Mouse (Mus musculus) ovary, postnatal 36 days (tissue): ENCODE data around the gene Uhmk1.
"Not testable (repeated sequence)": the region's sequence is repeated elsewhere in the genome, so short reads cannot be mapped to it uniquely, and the experiment has no call there.

Experiments
- DNase-seq: peaks from one replicate; pipeline ENCODE4 v3.0.0; 2022; ENCODE audit warnings: low spot score, mixed read lengths

Uhmk1 gene

GRCm38 (mm10) chr1:170214757-170215522 lies at the start of gene Uhmk1:
TSS of gene Uhmk1 (minus strand) at chr1:170215397.
- DNase-seq = peak; percentile 87

DNA sequence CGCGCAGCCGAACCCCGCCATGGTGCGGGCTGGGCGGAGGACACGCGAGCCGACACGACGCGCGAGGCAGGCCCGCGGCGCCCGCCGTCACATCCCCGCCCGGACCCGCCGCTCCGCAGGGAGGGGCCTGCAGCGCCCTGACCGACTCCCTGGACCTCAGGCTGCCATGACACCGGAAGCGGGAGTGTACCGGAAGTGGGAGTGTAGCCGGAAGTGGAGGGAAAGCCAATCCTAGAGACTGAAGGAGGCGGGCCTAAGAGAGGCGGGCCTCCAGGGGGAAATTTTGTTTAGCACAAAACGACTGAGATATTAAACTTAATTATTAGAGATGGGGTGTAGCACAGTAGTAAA lies 40.3 kb upstream of the Uhmk1 start:
- DNase-seq = peak; percentile 79

DNA sequence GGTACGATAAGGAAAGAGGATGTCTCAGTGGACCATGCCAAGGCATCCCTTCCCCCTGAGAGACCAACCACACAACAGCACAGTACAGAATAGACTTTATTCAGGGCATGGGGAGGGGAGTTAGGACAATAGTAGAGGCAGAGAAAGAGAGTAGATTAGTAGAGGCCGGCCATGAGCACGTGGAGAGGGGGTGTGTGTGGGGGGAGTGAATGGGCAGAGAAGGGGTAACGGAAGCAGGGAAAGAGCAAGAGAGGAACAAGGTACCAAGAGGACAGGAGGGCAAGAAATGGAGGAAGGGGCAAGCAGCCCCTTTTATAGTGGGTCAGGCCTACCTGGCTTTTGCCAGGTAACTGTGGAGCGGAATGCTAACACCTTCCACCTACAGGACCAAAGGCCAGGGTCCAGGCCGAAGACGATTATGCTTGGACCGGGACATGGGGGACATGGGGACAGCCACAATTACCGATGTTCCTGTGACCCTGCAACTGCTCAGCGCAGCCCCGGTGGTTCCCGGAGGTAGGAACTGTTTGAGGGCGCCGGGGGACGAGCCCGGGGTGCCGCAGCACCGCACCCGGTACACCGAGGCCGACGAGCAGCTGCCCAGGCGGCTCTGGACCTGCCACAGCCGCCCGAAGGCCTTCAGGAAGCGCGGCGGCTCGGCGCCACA lies 39.8 kb upstream of the Uhmk1 start:
- DNase-seq = no peak

DNA sequence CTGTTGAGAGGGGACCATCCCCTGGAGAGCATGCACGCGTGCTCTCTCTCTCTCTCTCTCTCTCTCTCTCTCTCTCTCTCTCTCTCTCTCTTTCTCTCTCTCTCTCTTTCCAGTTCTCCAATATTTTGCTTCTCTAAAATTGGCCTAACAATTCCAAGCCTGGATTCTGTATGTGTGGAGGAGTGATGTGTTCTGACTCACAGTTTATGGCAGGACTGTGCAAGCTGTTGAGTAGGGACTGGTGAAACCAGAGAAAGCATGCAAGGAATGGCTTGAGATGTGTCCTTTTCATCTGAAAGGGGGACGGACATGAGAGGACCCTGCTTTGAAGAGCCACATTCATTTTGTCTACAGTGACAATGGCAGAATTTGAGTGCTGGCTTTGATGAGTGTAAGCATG lies 29.8 kb upstream of the Uhmk1 start:
- DNase-seq = no peak

DNA sequence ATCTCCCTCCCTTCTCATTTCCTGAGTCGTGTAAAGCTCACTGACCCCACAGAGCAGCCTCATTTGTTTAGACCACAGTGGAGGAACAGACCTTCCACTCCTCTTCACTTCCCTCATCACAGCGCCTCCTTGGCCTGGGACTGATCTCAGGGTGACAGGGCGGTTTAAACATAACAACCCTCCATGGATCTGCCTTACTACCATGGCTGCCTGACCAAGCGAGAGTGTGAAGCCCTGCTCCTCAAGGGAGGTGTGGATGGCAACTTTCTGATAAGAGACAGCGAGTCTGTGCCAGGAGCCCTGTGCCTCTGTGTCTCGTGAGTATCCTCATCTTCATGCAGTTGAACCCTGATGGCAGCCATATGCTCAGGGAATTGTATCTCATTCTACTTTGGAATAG lies 17.5 kb upstream of the Uhmk1 start, which contains the start of gene Sh2d1b2:
TSS of gene Sh2d1b2 (plus strand) at position 62 of the 400 bp plus-strand sequence.
- not testable (repeated sequence) for DNase-seq

DNA sequence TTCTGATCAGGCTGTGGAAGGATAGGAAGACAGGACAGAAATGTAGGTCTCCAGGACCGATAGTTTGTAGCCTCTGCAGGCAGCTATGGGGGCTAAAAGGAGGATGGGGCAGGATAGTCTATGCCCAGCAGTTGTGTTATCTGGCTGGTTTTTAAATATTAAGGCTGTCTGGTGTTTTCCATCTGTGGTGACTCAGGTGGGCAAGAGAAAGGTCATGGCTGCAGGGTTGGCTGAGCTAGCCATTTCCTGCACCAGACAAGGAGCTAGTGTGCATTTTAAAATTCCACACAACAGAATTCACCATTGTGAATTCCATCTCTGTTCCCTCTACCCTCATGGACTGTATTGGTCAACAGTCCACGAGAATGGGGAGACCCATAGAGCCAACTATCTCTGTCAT lies 8.1 kb upstream of the Uhmk1 start:
- no peak for DNase-seq

DNA sequence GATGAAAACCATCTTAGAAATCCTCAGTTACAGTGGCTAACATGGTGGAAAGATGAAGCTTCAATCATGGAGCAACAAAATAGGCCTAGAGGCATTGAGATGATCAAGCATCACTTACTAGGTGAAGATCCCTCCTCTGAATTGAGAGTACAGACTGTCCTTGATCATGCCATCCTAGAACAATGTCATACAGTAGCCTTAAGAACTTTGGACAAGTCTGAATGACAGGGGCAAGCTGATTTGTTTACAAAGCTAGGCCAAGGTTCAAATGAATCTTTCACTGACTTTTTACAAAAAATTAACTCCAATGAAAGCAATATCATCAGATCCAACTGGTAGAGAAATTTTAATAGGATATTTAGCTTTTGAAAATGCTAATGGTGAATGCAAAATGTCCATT lies 5.2 kb upstream of the Uhmk1 start:
- no peak for DNase-seq

DNA sequence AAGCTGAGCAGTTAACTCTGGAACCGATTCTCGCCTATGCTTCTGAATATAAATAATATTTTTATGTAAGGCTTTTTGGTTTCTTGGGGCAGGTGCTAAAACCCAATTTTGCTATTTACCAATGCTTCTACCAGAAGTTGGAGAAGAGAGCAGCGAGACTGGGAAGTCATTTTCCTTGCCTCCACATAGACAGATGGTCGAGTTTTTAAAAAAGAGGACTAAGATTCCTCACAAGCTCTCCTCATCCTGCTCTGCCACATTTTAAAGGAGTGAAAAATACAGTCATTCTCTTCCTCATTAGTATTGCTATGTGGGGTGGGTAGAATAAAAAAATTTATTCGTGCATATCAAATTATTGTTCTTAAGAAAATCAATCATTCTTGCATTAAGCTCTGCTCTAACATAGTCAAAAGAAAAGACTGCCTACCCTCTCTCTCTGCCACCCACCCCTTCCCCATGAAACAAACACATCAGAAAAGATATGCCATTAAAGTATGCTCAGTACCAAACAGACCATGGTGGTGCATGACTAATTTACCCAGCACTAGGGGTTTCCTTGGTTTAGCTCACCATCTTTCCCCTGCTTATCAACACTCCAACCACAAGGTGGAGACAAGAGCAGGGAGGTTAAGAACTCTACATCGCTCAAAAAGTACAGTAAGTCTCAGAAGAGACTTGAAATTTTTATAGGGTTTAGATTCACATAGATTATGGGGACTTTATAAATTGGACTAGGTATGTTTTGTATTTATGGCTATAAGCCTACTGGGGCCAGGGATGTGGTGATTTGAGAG lies 3.1 kb upstream of the Uhmk1 start:
- no peak for DNase-seq

- no peak for DNase-seq
These were observed 393 bp upstream of the Uhmk1 start for GRCm38 (mm10) chr1:170215590-170215989.

DNA sequence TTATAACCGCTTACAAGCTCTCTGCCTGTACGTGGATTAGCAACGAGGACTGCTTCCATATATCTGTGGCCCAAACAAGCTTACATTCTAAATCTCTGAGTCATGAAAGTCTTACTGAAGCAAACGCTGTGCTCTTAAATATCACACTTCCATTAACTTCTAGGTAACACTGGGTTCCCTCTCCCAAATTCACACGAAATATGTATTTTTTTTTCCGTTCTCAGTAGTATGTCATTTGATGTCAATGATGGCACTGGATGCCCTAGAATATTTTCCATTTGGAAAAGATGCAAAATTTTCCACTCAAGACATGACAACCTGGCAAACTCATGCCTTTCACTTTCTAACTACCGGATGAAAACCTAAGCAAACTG lies 827 bp downstream of the Uhmk1 start:
- no peak for DNase-seq

GRCm38 (mm10) chr1:170213181-170213879 lies 1.9 kb downstream of the Uhmk1 start:
- no peak for DNase-seq

- DNase-seq = no peak
These were observed 8.8 kb downstream of the Uhmk1 start for GRCm38 (mm10) chr1:170206395-170206794.

DNA sequence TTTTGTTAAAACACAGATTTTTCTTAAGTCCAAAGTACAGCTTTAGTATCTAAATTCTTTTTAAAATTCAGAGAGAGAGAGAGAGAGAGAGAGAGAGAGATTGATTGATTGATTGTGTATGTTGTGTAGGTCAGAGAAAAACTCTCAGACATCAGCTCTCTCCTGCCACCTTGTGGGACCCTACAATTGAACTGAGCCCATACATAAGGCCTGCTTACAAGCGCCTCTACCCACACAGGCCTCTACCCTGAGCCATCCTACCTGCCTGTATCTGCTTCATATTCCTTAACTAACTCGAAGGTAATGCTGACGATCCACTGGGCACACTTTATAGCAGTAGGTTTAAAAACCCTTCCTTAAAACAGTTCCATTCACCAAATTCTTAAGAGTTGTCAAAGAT lies 14.8 kb downstream of the Uhmk1 start:
- DNase-seq = no peak

DNA sequence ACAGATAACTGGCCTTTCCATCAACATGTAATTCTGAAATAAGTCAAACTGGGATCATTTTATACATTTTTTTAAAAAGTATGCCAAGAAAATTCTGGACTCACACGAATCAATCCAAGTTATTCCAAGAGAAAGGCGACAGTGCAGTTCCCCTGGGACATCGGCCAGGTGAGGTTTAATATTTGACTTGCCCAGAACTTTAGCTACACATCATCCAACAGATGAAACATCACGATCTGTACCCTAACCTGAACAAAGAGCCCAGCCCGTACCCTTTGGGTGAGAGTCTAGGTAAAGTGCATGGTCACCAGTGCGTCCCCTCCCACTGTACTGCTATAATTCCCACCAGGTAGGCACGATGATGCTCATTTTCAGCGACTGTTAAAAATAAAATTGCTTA lies 19.0 kb downstream of the Uhmk1 start:
- DNase-seq = no peak

DNA sequence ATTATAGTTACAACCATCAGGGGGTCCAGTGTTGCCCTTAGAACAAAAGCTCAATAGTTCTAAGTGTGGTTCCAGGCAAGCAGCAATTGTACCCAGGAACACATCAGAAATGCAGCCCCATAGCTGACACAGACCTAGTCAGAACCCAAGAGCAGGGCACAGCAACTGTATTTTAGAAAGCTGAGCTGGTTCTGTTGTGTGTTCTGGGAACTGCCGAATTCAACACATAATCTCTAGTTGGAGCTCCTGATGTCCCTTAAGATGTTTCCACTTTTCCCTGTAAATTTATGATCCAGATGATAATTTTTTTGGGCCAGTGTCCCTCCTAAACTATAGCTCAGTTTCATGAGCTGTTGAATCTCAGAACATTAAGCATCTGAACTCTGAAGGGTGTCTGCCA lies 23.3 kb downstream of the Uhmk1 start:
- DNase-seq = no peak

DNA sequence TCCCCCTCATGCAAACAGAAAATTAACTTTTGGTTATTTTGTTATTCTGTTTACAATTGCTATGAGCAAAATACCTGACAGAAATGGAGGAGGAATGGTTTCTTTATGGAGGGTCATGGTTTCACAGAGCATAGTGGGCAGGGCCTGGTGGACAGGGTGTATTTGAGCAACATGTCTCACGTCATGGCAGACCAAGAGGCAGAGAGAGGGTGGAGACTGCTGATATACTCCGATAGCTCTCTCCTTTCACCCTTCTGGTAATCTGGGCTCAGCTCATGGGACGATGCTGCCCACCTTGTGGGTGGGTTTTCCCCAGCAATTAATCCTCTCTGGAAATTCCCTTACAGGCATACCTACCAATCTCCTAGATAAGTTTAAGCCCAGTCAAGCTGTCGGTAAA lies 25.0 kb downstream of the Uhmk1 start:
- no peak for DNase-seq

DNA sequence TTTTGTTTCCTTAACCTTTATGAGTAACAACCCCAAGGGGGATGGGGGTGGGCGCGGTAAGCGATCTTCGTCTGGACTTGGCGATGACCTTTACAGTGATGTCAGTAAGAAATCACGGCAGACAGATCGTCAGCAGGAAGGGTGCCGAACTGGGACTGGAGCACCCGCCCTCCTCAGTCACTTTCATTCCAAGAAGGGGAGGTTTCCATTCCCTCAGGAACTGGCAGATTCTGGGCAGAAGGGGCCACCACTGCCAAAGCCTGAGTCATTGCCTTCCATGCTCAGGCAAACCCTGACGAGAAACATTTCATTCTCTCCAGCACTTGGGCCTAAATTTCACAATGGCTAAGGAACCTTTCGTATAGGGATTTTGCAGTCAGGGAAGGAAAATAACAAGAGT lies 26.6 kb downstream of the Uhmk1 start:
- peak; percentile 24 for DNase-seq

DNA sequence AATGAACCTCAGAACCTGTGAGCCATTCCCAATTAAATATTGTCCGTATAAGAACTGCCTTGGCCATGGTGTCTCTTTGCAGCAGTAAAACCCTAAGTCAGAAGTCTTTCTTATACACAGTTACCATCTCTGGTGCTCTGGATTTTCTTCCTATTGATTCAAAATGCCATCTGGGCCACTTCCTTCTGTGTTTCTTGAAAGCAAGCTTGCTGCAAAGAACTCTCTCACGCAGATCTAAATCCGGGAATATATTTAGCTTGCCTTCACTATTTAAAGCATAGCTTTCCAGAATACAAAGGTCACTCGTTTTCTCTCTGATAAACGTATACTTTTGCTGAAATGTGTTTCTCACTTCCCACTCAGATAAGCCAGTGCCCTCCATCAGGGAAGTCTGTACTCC lies 28.7 kb downstream of the Uhmk1 start:
- no peak for DNase-seq

GRCm38 (mm10) chr1:170185137-170185536 lies 30.1 kb downstream of the Uhmk1 start:
- no peak for DNase-seq

GRCm38 (mm10) chr1:170182706-170183105 lies 32.5 kb downstream of the Uhmk1 start:
- no peak for DNase-seq

GRCm38 (mm10) chr1:170176661-170177239 lies 38.4 kb downstream of the Uhmk1 start:
- no peak for DNase-seq

DNA sequence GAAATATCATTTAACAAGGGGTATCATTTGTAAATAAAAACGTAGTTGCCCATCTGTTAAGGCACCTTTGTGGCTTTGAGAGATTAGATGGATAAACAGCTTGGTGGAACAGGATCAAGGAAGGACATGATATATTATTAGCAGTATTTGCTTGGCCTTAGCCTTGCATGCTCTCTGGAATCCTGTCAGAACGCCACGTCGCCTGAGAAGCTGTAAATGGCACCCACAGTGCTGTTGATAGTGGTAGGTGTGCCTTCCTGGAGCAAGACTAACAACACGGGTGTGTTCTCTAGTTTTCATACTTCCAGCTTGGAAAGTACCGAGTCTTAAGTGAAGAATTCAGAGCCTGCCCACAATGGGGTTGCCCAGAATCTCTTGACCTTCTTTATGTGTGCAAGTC lies 39.3 kb downstream of the Uhmk1 start:
- DNase-seq = no peak
